Mouse (Mus musculus): ENCODE measurements around the gene Cdc6. TPM values are rescaled to one million over a fixed set of nuclear protein-coding genes. Genes with fewer than 3 reads are reported as not detected.

The Cdc6 gene
- 0.19 and 0.30 TPM in 2 replicates for polyA plus RNA-seq (2021; fragmentation: Nextera tagmentation)
- long read RNA-seq, experiment 1: 0 reads
- long read RNA-seq, experiment 2, full-length matches to known transcripts: 1 of 2 reads
- long read RNA-seq, experiment 2, partial matches to known transcripts: 1 of 2 reads
- long read RNA-seq, experiment 2, other reads (novel, unspliced or antisense): 0 of 2 reads

DNA sequence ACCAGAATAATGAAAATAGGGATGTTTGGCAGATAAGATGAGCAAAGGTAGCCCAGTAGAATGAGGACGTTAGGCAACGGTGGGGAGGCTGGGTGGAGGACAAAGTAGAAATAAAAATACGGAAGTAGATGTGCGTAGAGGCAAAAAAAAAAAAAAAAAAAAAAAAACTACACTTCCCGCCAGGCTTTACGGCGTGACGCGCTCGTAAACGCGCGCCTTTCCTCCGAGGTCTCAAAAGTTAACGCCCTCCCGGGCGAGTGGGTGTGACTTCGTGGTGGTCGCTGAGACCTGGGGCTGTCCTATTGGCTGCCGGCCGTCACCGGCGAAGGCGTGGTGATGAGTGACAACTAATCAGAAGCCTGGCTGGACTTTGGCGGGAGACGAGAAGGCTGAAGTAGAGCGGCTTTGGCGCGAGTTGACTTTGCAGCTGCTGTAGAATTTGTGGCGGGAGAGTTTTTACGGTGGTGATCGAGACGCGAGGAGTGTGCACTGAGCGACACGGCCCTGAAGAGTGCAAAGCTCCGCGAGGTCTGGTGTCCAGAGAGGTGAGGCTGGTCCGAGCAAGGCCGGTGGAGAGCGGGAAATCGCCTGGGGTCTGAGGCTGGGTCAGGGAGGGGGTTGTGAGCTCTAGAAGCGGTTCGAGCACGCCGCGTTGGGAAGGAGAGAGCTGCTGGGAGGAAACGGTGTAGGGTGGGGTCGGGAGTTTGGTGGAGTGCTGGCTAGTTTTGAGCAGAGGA is at the start of gene Cdc6:
Gene Cdc6, plus strand, starts transcription at position 365 of the 737 bp plus-strand sequence.

DNA sequence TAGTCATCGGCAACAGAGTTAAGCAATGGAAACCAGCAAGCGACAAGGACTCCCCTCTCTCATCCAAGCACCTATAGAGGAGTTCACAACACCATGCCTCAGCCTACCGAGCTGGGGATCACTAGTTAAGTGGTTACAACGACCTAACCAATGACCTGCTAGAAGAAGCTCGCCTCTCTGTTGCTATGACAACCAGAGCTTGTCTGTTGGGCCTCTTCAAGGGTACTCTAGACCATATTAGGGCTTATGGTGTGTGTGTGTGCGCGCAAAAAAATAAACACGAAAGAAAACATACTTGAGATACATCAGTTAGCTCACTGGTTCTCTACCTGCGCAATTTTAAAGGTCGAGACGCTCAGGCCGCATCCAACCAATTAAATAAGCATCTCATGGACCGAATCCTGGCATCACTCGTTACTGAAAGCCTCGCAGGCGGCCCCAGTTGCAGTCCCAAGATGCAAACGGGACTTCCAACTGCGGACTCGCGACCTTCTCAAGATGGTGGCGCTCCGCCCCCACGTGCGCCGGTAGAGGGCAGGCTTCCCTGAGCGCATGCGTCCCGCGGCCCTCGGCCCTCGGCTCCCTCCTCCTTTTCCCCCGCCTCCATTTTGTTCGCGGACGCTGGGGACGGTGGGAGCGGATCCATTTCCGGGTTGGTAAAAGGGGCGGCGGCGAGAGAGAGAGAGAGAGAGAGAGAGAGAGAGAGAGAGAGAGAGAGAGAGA is 44.4 kb upstream of the Cdc6 start, which contains the start of gene Wipf2:
Gene Wipf2, plus strand, starts transcription at position 611 of the 723 bp plus-strand sequence.

DNA sequence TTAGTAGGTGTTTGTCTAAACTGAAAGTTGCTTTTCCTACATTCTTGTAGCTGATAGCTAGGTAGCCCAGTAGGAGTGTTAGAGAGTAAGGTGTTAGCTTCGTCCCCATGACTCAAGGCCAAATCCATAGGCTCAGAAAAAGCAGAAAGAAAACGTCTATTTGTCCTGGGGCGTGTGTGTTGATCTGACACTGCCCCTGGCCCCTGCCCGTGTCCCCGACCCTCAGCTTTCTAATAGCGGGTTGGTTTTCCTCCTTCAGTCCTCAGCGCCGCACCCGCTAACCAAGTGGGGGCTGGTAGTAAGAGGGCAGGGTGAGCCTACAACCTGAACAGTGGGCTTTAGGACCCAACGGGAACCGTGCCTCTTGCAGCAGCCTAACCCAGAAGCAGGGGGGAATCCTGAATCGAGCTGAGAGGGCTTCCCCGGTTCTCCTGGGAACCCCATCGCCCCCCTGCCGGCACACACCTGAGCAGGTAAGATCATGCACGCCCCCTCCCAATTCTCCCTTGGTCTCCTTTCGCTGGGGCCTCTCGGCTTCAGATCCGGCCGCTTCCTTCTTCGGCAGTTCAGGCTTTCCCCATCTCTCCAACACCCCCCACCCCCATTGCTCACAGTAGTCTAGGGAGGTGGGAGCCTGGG is 20.0 kb downstream of the Cdc6 start, which contains the start of gene Rara:
Gene Rara, plus strand, starts transcription at position 381 of the 639 bp plus-strand sequence.

Other genes starting within 250 kb of the Cdc6 start
- not detected in 2 replicates for gene Gsdma, start 243.4 kb upstream of the Cdc6 start, polyA plus RNA-seq (2021; fragmentation: Nextera tagmentation)
- gene Psmd3, start 225.2 kb upstream of the Cdc6 start, polyA plus RNA-seq (2021; fragmentation: Nextera tagmentation): 68.6 and 77.0 TPM in 2 replicates
- gene Csf3, start 206.5 kb upstream of the Cdc6 start, polyA plus RNA-seq (2021; fragmentation: Nextera tagmentation): not detected in 2 replicates
- gene Med24, start 178.4 kb upstream of the Cdc6 start, polyA plus RNA-seq (2021; fragmentation: Nextera tagmentation): 26.6 and 26.9 TPM in 2 replicates
- 120 and 123 TPM in 2 replicates for gene Thra, start 167.2 kb upstream of the Cdc6 start, polyA plus RNA-seq (2021; fragmentation: Nextera tagmentation)
- gene Nr1d1, start 132.5 kb upstream of the Cdc6 start, polyA plus RNA-seq (2021; fragmentation: Nextera tagmentation): 48.4 and 57.5 TPM in 2 replicates
- 12.2 and 12.4 TPM in 2 replicates for gene Msl1, start 112.3 kb upstream of the Cdc6 start, polyA plus RNA-seq (2021; fragmentation: Nextera tagmentation)
- 6.6 and 7.3 TPM in 2 replicates for gene Casc3, start 102.9 kb upstream of the Cdc6 start, polyA plus RNA-seq (2021; fragmentation: Nextera tagmentation)
- 12.1 and 13.2 TPM in 2 replicates for gene Rapgefl1, start 71.0 kb upstream of the Cdc6 start, polyA plus RNA-seq (2021; fragmentation: Nextera tagmentation)
- 5.2 and 5.5 TPM in 2 replicates for gene Wipf2, start 44.2 kb upstream of the Cdc6 start, polyA plus RNA-seq (2021; fragmentation: Nextera tagmentation)
- gene Rara, start 20.0 kb downstream of the Cdc6 start, polyA plus RNA-seq (2021; fragmentation: Nextera tagmentation): 3.1 and 4.1 TPM in 2 replicates
- 1.7 and 3.3 TPM in 2 replicates for gene Gjd3, start 75.2 kb downstream of the Cdc6 start, polyA plus RNA-seq (2021; fragmentation: Nextera tagmentation)
- gene Top2a, start 116.4 kb downstream of the Cdc6 start, polyA plus RNA-seq (2021; fragmentation: Nextera tagmentation): 0.38 and 0.46 TPM in 2 replicates
- 85.7 and 104 TPM in 2 replicates for gene Igfbp4, start 133.4 kb downstream of the Cdc6 start, polyA plus RNA-seq (2021; fragmentation: Nextera tagmentation)
- 0.05 and 0.31 TPM in 2 replicates for gene Tns4, start 181.5 kb downstream of the Cdc6 start, polyA plus RNA-seq (2021; fragmentation: Nextera tagmentation)
- 0.06 TPM in 1 of 2 replicates, not detected in the other for gene Ccr7, start 247.3 kb downstream of the Cdc6 start, polyA plus RNA-seq (2021; fragmentation: Nextera tagmentation)

All from layer of hippocampus, adult 6 months (tissue).